Mouse (Mus musculus) lung, postnatal 0 days (tissue): ENCODE measurements around the gene Cdh4.

ENCODE experiments used
- CTCF ChIP-seq: IDR thresholded peaks from 2 replicates; pipeline ENCODE4 v1.5.1; 2016; ENCODE audit warnings: antibody characterized with exemption, mild to moderate bottlenecking
- EP300 ChIP-seq: IDR thresholded peaks from 2 replicates; pipeline ENCODE4 v1.6.1; 2016; ENCODE audit warnings: antibody characterized with exemption, mild to moderate bottlenecking, control low read depth

GRCm38 (mm10) chr2:179533196-179533595, 91.0 kb downstream of the Cdh4 start:
- TF ChIP-seq CTCF (no peak), EP300 (no peak)
